Mouse (Mus musculus): Measurements from ENCODE around the gene Amn1. TPM values are rescaled to one million over a fixed set of nuclear protein-coding genes. Genes with fewer than 3 reads are reported as not detected.
A peak's percentile ranks its signal among the peaks of the same experiment; 100 is the strongest.
"Not testable (repeated sequence)": the region's sequence is repeated elsewhere in the genome, so short reads cannot be mapped to it uniquely, and the experiment has no call there.

The Amn1 gene
- total RNA-seq, 2 experiments from 2014 or later = 34.1 to 36.0 TPM

GRCm38 (mm10) chr6:149167038-149167437 lies 21.5 kb downstream of the Amn1 start:
- intact Hi-C loops (cut with DNase I); DNase-seq (ENCODE audit: low spot score in 2 of 2): not testable (repeated sequence)

DNA sequence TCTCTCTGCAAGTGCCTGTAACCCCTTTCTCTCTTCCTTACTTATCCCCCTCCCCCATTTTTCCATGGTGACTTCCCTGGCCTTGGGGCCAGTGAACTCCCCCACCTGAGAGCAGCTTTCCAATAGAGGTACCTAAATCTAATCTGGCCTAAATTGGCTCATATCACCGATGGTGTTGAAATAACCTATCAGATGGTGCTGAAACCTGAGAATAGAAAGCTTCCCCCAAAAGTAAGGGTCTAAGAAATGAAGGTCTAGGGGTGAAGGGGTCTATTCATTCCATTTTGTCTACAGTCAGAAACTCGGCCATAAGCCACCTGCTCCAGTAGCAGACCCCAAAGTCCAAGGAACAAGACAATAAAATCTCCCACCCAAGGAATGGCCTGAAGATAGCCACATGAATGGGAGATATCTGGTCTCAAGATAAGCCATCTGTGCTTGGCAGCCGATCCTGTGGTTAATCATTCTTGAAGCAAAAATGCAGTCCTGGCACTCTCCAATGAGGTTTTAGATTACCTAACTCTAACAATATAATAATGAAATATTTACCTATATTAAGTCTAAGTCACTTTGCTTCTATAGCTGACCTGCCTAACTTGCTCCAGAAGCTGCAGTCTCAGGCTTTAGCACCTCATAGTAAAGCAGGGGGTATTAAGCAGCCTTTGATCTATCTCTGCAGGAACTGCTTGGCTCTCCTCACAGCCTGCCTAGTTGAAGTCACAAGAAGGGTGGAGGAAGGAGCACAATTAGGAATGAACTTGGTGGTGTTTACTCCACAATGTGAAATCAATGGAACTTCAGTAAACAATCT lies 33.3 kb downstream of the Amn1 start:
- DNase-seq (ENCODE audit: low spot score in 2 of 2) = no peak
- intact Hi-C loops (cut with DNase I) = no loop called here

DNA sequence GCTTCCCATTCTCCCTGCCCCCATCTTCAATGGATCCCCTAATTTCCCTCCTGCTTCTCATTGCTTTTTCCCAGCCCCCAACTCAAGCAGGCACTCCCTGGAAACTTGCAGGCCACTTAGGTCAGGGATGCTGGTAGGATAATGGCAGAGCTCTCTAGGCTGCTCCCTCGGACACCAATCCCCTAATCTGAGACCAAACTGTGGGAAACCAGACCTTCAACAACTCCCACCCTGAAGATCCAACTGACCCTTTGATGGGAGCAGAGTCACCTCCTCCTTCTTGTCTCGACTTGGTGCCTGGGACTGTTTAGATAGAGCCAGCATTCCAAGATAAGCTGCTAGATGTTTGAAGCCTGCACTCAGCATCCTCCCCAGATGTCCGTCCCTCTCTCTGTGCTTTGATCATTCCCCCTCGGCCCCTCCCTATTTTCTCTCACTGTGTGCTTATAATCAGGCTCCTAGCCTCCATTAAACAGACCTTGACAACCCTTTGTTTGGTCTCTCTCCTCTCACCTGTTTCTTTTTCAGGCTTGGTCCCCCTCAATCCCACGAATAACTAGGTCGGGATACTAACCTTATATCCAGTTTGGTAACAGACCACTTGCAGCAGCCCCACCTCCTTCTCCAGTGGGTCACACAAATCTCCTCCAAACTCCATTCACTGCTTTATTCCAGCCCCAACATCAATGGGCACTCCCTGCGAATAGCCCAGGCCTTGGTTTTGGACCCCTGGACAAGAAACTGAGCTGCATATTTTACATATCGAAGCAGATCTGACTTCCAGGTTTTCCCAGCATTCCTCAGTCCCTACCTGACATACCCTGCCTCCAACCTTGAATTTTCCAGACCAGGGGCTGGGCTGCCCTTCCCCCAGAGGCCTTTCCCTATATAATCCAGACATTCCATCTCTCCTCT lies 34.1 kb downstream of the Amn1 start:
- DNase-seq (ENCODE audit: low spot score in 2 of 2) = no peak
- intact Hi-C loops (cut with DNase I) = no loop called here

GRCm38 (mm10) chr6:149153473-149154115 lies 34.9 kb downstream of the Amn1 start:
- DNase-seq (ENCODE audit: low spot score in 2 of 2) = no peak
- intact Hi-C loops (cut with DNase I) = no loop called here

- no peak for DNase-seq (ENCODE audit: low spot score in 2 of 2)
- intact Hi-C loops (cut with DNase I) = no loop called here
Observed at GRCm38 (mm10) chr6:149152119-149152518, 36.4 kb downstream of the Amn1 start.

DNA sequence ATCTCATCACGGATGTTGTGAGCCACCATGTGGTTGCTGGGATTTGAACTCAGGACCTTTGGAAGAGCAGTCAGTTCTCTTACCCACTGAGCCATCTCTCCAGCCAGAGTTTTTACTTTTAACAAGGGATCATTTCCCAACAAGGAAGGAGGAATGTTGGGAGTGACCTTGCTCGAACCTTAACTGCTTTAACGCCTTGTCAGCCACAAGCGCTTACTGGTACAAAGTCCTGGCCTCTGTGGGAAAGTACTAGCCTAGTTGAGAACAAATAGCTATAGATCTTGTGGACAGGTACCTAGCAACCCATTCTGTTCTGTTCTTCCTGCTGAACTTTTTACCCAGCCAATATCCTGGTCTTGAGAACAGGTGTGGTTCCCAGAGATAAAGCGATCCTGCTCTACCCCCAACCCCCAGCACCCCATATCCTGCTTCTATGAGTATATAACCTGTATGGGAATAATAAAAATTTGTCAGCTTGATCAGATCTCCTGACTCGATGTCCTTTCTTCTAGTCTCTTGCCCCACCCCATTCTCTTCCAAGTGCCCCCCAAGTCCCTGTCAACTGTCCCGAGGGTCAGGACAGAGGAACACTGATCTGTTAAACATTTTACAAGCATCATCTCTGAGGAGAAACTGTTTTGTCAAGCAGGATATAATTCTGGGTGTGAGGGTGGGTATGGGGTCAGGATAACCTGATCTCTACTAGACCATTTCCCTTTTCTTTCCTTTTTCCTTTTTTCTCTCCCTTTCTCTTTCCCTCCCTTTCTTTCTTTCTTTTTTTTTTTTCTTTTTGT lies 39.9 kb downstream of the Amn1 start:
- intact Hi-C loops (cut with DNase I) = no loop called here
- no peak for DNase-seq (ENCODE audit: low spot score in 2 of 2)

DNA sequence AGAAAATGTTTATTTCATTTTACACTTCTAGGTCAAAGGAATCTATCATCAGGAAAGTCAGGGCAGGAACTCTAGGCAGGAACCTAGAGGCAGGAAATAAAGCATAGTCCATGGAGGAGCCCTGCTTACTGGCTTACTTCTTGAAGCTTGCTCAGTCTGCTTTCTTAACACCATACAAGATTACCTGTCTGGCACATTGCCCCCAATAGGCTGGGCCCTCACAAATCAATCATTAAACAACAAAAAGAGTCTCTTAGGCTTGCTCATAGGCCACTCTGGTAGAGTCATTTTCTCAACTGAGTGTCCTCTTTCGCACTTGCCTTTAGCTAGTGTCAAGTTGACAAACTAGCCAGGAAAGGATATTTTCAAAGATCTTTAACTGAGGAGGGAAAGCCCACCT lies 43.4 kb downstream of the Amn1 start:
- intact Hi-C loops (cut with DNase I) = no loop called here
- no peak for DNase-seq (ENCODE audit: low spot score in 2 of 2)

DNA sequence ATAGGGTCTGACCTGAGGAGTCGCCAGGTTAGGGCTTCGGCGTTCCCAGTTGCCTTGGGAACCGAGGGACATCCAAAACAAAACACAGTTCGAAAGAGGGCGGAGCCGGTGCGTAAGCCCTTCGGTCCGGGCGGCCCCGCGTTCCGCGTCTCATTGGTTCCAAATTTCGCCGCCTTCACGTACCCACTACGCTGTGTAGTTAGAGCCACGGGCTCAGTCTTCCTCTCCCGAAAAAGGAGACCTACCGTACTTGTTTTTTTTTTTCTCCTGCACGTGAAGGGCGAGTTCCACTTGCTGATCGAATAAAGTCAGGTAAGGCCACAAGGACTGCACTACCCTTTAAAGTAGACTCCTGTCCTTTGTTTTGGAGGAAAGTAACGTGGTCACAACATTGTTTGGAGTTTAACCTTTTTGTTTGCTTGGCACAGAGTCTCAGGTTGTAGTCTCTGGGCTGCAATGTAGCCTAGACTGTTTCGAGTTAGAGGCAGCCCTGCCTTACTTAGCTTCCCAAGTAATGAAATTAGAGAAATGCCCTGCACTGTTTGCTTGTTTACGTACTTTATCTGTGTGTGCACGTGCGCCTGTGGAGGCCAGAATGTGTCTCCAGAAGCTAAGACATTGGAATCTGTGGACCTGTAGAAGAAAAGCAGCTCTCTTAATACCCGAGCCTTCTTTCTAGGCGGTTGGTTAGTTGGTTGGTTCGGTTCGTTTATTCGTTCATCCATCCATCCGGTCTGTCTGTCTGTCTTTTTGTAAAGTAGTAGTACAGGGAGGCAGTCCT lies 46.9 kb downstream of the Amn1 start:
- DNase-seq (ENCODE audit: low spot score in 2 of 2) = peak; percentile 70 to 76
- intact Hi-C loops (cut with DNase I) = no loop called here

- no peak for DNase-seq (ENCODE audit: low spot score in 2 of 2)
- intact Hi-C loops (cut with DNase I) = no loop called here
Observed at GRCm38 (mm10) chr6:149139471-149139870, 49.0 kb downstream of the Amn1 start, which contains the start of gene Etfbkmt. Gene Etfbkmt (plus strand): TSS chr6:149139849.

GRCm38 (mm10) chr6:149139011-149139410 lies 49.5 kb downstream of the Amn1 start:
- intact Hi-C loops (cut with DNase I) = no loop called here
- no peak for DNase-seq (ENCODE audit: low spot score in 2 of 2)

GRCm38 (mm10) chr6:149137936-149138335 lies 50.6 kb downstream of the Amn1 start:
- intact Hi-C loops (cut with DNase I) = no loop called here
- DNase-seq (ENCODE audit: low spot score in 2 of 2) = no peak

- no peak for DNase-seq (ENCODE audit: low spot score in 2 of 2)
- intact Hi-C loops (cut with DNase I) = no loop called here
Observed at GRCm38 (mm10) chr6:149135631-149136030, 52.9 kb downstream of the Amn1 start.

DNA sequence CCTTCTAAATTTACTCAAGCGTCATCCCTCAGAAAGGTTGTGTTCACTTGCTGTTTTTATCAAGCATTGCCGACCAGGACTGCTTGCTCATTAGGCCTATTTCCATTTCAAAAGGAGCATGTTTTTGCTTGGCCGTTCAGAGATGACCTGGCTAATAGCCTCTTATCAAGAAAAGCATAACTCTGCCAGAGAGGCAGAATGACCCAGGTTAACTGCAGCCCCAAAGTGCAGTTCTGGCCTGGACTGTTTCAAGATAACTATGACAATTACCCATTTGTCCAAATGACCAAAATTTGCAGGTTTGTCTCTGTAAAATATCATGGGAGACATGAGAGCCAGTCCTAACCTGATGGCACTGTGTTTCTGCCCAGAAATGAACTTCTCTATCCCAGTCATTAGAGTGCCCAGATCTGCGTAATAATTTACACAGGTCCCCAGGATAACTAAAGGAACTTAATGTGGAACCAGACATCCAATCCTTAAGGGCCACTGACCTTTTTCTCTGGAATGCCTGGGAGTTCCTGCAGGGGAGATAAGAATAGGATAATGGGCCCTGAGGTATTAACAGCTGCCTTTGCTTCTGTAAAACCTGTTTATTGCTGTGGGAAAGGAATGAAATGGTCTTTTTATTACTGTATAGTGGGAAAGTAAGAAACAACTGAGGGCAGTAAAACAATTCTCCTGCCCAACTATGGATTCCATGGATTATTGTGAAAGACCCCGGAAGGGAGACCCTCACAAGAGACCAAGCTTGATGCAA lies 53.9 kb downstream of the Amn1 start:
- intact Hi-C loops (cut with DNase I) = no loop called here
- no peak for DNase-seq (ENCODE audit: low spot score in 2 of 2)

- peak; percentile 15 to 23 for DNase-seq (ENCODE audit: low spot score in 2 of 2)
- intact Hi-C loops (cut with DNase I) = loop anchor here (2.0 kb wide), 1 partner anchor 242 kb away; no protein-coding TSS in a partner anchor
Observed at GRCm38 (mm10) chr6:149132311-149133077, 56.0 kb downstream of the Amn1 start.

DNA sequence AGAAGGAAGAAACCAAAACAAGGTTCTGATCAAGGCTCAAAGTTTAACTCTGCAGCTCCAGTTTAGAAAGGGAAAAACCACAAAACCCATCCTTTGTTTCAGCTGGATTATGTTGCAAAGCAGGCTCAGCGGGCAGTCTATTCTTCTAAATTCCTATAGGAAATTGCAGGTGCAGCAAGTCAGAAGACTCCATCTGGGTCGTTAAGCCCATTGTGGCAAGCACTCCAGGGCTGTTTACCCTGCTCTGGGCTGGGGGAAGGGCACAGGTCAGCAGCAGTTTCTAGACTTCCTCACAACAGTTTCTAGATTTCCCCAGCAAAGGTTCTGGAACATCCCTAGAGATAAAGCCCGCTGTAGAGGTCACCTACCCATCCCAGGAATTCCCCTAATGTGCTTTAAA lies 57.4 kb downstream of the Amn1 start:
- DNase-seq (ENCODE audit: low spot score in 2 of 2) = no peak
- intact Hi-C loops (cut with DNase I) = no loop called here

- DNase-seq (ENCODE audit: low spot score in 2 of 2); intact Hi-C loops (cut with DNase I): not testable (repeated sequence)
Observed at GRCm38 (mm10) chr6:149129870-149130269, 58.6 kb downstream of the Amn1 start, which contains the start of gene Gm10203. Gene Gm10203 (plus strand): TSS chr6:149130170.

DNA sequence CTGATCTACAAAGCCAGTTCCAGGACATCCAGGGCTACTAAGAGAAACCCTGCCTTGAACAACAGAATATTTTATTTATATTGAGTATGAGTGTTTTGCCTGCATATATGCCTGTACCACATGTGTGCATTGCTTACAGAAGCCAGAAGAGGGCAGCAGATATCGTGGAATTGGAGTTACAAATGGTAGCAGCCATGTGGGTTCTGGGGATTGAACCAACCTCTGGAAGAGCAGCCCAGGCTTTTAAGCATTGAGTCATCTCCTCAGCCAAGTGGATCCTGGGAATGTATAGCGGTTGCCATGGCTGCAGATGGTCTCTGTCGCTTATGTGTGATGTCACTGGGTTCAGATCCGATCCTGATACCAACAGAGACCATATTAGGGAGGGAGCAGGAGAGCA lies 61.8 kb downstream of the Amn1 start:
- DNase-seq (ENCODE audit: low spot score in 2 of 2) = peak; percentile 26 to 40
- intact Hi-C loops (cut with DNase I) = no loop called here

Data from left cerebral cortex, postnatal 14 days (tissue).